Mouse (Mus musculus) thymus, adult 2 months (tissue): ENCODE measurements around the gene Pla2g1b. TPM values are rescaled to one million over a fixed set of nuclear protein-coding genes. Genes with fewer than 3 reads are reported as not detected.
A peak's percentile ranks its signal among the peaks of the same experiment; 100 is the strongest.

Source experiments
- DNase-seq: peaks from one replicate; pipeline ENCODE4 v3.0.0; 2021
- H3K27ac ChIP-seq: fragments of 200-500 bp; 2 replicates; pipeline ENCODE4 v1.5.1; 2012; ENCODE audit warnings: low read length, control low read depth; ENCODE audit not compliant: control insufficient read depth, insufficient read depth
- H3K27me3 ChIP-seq: fragments of 200-500 bp; 2 replicates; pipeline ENCODE4 v1.6.1; 2012; ENCODE audit warnings: mild to moderate bottlenecking, low read length, moderate library complexity, mixed read lengths; ENCODE audit not compliant: control insufficient read depth, insufficient read depth
- H3K36me3 ChIP-seq: fragments of 200-500 bp; 2 replicates; pipeline ENCODE4 v1.6.1; 2012; ENCODE audit warnings: mild to moderate bottlenecking, low read length, moderate library complexity; ENCODE audit not compliant: control insufficient read depth, insufficient read depth
- H3K4me1 ChIP-seq: fragments of 200-500 bp; replicated peaks from 2 replicates; pipeline ENCODE4 v1.6.1; 2012; ENCODE audit warnings: low read length; ENCODE audit not compliant: control insufficient read depth, insufficient read depth
- H3K4me3 ChIP-seq: fragments of 200-500 bp; 2 replicates; pipeline ENCODE4 v1.5.1; 2012; ENCODE audit warnings: mild to moderate bottlenecking, low read length, control low read depth, moderate library complexity; ENCODE audit not compliant: control insufficient read depth, insufficient read depth
- CTCF ChIP-seq: fragments of 200-500 bp; IDR thresholded peaks from 2 replicates; pipeline ENCODE4 v1.5.1; 2012; ENCODE audit warnings: mild to moderate bottlenecking, control low read depth, low read length, moderate library complexity, borderline replicate concordance; ENCODE audit not compliant: control insufficient read depth, poor library complexity, insufficient read depth; ENCODE audit errors: extremely low read depth
- POLR2A ChIP-seq: fragments of 200-500 bp; IDR thresholded peaks from 2 replicates; pipeline ENCODE4 v1.6.1; 2012; ENCODE audit warnings: mild to moderate bottlenecking, low read length, control low read depth, moderate library complexity; ENCODE audit not compliant: control insufficient read depth, poor library complexity, insufficient read depth; ENCODE audit errors: extremely low read depth
- WGBS: fragments of 180-500 bp; shearing (Covaris S2); methylation state at CpG from one replicate; pipeline ENCODE4 v1.1.7; 2018; 5-methylcytosine and 5-hydroxymethylcytosine counted together
- polyA plus RNA-seq: library from polyadenylated mRNA; depleted of rRNA; stranded (reverse); fragments of >200 nt; gene quantifications from 2 replicates; pipeline ENCODE4 v1.2.3, GENCODE M21; 2012; rRNA removed

Pla2g1b gene
- polyA plus RNA-seq, 1 experiment: 1.2 TPM

DNA sequence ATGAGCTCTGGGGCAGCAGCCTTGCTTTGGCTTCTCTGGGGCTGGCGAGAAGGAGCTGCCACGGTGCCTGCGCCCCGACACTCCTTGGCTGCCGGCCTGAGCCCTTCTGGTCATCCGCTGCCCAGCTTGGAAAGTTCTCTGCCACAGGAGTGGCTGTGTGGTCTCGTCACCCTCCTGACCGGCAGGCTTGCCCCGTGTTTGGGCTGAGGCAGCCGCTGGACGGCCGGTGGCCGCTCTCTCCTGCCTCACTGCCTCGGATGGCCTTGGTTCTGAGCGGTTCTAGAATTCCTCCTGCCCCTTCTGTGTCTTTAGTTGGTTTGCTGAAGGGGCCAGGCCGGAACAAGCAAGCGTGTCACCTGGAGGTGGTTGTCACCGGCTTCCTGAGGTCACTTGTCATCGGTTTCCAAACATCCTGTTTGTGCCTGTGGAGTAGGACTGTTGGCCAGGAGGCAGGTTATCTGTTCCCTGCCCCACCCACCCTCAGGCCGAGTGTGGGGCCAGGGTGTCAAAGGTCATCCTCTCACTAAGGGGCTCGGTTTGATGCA lies 54.3 kb downstream of the Pla2g1b start:
- WGBS: 71% methylated on average over 21 of the region's 21 CpGs
- no peak overlapping the region for H3K4me3 ChIP-seq
- H3K27ac ChIP-seq: no peak overlapping the region
- H3K36me3 ChIP-seq: no peaks in the 10 kb centered on the region
- no peaks in the 10 kb centered on the region for H3K27me3 ChIP-seq
- TF ChIP-seq CTCF (no peak), POLR2A (no peak)
- DNase-seq: no peak
- peaks cover 80% of the 10 kb centered on the region for H3K4me1 ChIP-seq

GRCm38 (mm10) chr5:115521553-115522461 lies 55.7 kb downstream of the Pla2g1b start:
- Histone ChIP-seq H3K27ac (peak overlapping the region; percentile 86), H3K27me3 (no peaks in the 10 kb centered on the region), H3K36me3 (no peaks in the 10 kb centered on the region), H3K4me1 (peaks cover 75% of the 10 kb centered on the region), H3K4me3 (peak overlapping the region; percentile 49)
- TF ChIP-seq CTCF: no peak
- no peak for TF ChIP-seq POLR2A
- 7% methylated on average over 21 of the region's 21 CpGs for WGBS
- DNase-seq: peak; percentile 68

DNA sequence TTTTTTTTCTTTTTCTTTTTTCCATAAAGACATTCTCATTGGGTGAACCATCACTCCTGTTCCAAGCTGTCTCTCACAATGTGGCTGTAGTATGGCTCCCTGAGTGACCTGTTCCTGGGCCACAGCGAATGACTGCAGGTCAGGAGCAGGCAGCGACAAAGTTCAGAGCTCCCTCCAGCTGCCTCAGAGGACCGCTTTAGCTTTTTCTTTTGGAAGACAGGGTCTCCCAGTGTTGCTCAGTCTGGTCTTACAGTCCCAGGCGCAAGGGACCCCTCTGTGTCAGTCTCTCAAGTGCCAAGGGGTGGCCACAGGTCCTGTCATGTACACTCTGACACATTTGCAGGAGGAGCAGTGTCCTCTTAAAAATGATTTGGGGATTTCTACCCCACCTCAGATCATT lies 56.5 kb downstream of the Pla2g1b start:
- H3K27ac ChIP-seq: peak overlapping the region; percentile 86
- peaks cover 68% of the 10 kb centered on the region for H3K4me1 ChIP-seq
- H3K36me3 ChIP-seq: no peaks in the 10 kb centered on the region
- 94% methylated on average over 4 of the region's 4 CpGs for WGBS
- H3K4me3 ChIP-seq: no peak overlapping the region
- DNase-seq: no peak
- TF ChIP-seq CTCF (no peak), POLR2A (no peak)
- H3K27me3 ChIP-seq: no peaks in the 10 kb centered on the region

- Histone ChIP-seq H3K4me1 (peaks cover 67% of the 10 kb centered on the region), H3K27ac (peak overlapping the region; percentile 86; the same call in 1 of the 2 replicates), H3K36me3 (no peaks in the 10 kb centered on the region), H3K4me3 (no peak overlapping the region), H3K27me3 (no peaks in the 10 kb centered on the region)
- 89% methylated on average over 15 of the region's 15 CpGs for WGBS
- TF ChIP-seq POLR2A (no peak), CTCF (no peak)
- no peak for DNase-seq
These were observed 57.0 kb downstream of the Pla2g1b start for GRCm38 (mm10) chr5:115522981-115523499.

DNA sequence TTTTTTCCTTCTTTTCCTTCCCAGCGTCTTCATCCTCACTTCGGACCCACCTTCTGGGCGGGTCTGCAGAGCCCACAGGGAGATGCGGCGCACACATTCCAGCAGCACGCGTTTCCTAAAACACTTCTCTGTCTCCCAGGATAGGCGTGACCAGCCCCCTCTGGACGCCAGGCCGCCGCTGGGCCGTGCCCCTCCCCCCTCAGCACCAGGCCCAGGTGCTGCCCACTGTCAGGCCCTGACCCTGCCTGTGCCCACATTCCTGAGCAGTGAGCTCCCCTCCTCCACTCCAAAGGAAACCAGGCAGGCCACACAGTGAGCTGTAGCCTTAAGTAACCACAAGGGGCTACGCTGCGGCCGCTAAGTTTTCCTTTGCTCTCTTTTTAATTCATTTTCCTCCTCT lies 57.9 kb downstream of the Pla2g1b start:
- no peak for DNase-seq
- 46% methylated on average over 15 of the region's 15 CpGs for WGBS
- TF ChIP-seq CTCF (no peak), POLR2A (no peak)
- Histone ChIP-seq H3K27ac (no peak overlapping the region), H3K4me3 (no peak overlapping the region), H3K36me3 (no peaks in the 10 kb centered on the region), H3K27me3 (no peaks in the 10 kb centered on the region), H3K4me1 (peaks cover 65% of the 10 kb centered on the region)

Other genes starting within 250 kb of the Pla2g1b start
- 166 and 189 TPM in 2 replicates for gene Pop5, start 230.4 kb upstream of the Pla2g1b start, polyA plus RNA-seq
- 178 and 224 TPM in 2 replicates for gene Rnf10, start 193.4 kb upstream of the Pla2g1b start, polyA plus RNA-seq
- 11.6 and 12.5 TPM in 2 replicates for gene Coq5, start 186.6 kb upstream of the Pla2g1b start, polyA plus RNA-seq
- 407 and 496 TPM in 2 replicates for gene Dynll1, start 165.3 kb upstream of the Pla2g1b start, polyA plus RNA-seq
- gene Srsf9, start 139.1 kb upstream of the Pla2g1b start, polyA plus RNA-seq: 67.6 and 92.9 TPM in 2 replicates
- 10.1 and 11.3 TPM in 2 replicates for gene Gatc, start 125.1 kb upstream of the Pla2g1b start, polyA plus RNA-seq
- 10.7 and 12.8 TPM in 2 replicates for gene Triap1, start 125.0 kb upstream of the Pla2g1b start, polyA plus RNA-seq
- gene Cox6a1, start 117.3 kb upstream of the Pla2g1b start, polyA plus RNA-seq: 2,836 and 2,976 TPM in 2 replicates
- gene Msi1, start 36.7 kb upstream of the Pla2g1b start, polyA plus RNA-seq: 6.1 and 6.6 TPM in 2 replicates
- 47.2 and 48.6 TPM in 2 replicates for gene Sirt4, start 18.5 kb downstream of the Pla2g1b start, polyA plus RNA-seq
- gene Pxn, start 40.4 kb downstream of the Pla2g1b start, polyA plus RNA-seq: 161 and 172 TPM in 2 replicates
- gene Rplp0, start 93.2 kb downstream of the Pla2g1b start, polyA plus RNA-seq: 3,356 and 3,688 TPM in 2 replicates
- 87.8 and 109 TPM in 2 replicates for gene Gcn1l1, start 99.0 kb downstream of the Pla2g1b start, polyA plus RNA-seq
- 129 and 130 TPM in 2 replicates for gene Rab35, start 165.6 kb downstream of the Pla2g1b start, polyA plus RNA-seq